Mouse (Mus musculus): ENCODE data around the gene Ly6g6d. TPM values are rescaled to one million over a fixed set of nuclear protein-coding genes. Genes with fewer than 3 reads are reported as not detected.

Gene Ly6g6d
- polyA plus RNA-seq, 1 experiment from 2014 or later: 2.7 TPM

DNA sequence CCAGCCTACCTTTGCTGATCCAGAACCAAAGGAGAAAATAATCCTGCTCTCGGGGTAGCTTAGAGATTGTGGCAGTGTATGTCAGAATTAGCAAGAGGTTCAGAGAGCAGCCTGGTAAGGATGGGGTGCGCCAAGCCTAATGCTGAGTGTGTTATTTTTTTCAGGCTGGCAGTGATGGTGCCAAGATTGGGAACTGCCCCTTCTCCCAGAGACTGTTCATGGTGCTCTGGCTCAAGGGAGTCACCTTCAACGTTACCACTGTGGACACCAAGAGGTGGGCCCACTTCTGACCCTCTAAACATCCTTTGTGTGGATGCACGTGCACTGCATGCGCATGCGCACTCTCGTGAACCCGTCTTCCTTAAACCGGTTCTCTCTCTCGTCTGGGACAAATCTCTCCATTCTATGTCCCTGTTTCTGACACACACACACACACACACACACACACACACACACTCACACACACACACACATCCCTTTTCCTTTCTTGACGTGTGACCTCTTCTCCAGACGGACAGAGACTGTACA is 25.5 kb downstream of the Ly6g6d start:
- peaks cover 24% of the 10 kb centered on the region for H3K4me1 ChIP-seq (ENCODE audit: insufficient read depth)
- DNase-seq: no peak
- no peaks in the 10 kb centered on the region for H3K9me3 ChIP-seq (ENCODE audit: low read depth, low read length)
- peak overlapping the region; percentile 99 for H3K27ac ChIP-seq (ENCODE audit: low read depth)
- H3K36me3 ChIP-seq (ENCODE audit: insufficient read depth): peaks cover 52% of the 10 kb centered on the region
- H3K4me2 ChIP-seq: peak overlapping the region; percentile 92
- peak overlapping the region; percentile 87 for H3K9ac ChIP-seq
- TF ChIP-seq CTCF (IDR thresholded peaks at IDR 0.05; ENCODE audit: low read depth): no peak
- 71% methylated on average over 12 of the region's 12 CpGs for WGBS
- H3K27me3 ChIP-seq (ENCODE audit: insufficient read depth, low read length): no peaks in the 10 kb centered on the region
- peak overlapping the region; percentile 54 for H3K4me3 ChIP-seq (ENCODE audit: low read depth, low read length)
- no peak for ATAC-seq (ENCODE audit: insufficient read depth)

DNA sequence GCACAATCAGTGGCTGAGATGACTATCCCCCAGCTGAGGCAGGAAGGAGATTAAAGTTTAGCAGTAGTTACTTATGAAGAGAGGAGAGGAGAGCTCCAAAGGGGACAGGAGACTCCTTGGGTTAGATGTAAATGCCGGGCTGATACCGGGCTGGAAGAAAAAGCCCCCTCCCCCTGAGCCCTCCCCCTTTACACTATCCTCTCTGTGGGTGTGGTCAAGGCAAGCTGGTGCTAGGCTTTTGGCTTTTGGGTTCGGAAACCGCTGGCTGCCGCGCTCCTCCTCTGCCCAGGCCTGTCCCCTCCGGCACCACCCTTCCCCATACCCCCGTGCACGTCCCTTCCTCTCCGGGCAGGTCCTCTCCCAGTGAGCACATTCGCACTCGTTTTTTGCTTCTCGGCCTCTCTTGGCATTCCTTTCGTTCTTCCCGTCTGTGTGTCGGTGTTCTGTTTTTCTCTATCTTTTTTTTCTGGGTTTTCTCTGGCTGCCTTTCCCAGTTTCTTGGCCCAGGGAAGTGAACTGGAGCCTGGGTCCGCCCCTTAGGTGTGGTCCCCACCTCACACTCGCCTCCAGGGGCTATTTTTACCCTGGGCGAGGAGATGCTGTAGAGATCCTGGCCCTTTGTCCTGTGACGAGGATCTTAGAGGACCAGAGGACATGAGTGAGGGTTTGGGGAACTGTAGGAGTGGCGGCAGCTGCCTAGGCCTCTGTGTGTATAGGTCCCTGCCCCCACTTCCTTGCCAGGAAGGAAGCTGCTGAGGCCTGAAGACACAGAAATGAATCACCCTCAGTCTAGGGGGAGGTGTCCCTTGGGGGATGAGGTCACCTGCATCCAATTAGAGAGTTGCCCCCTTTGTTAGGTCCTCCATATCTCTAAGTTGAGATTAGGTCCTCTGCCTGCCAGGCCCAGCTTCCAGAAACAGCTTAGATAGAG is 26.4 kb downstream of the Ly6g6d start:
- H3K36me3 ChIP-seq (ENCODE audit: insufficient read depth): peaks cover 44% of the 10 kb centered on the region
- peaks cover 29% of the 10 kb centered on the region for H3K4me1 ChIP-seq (ENCODE audit: insufficient read depth)
- no peaks in the 10 kb centered on the region for H3K9me3 ChIP-seq (ENCODE audit: low read depth, low read length)
- peak overlapping the region; percentile 92 for H3K4me2 ChIP-seq
- peak overlapping the region; percentile 99 for H3K27ac ChIP-seq (ENCODE audit: low read depth)
- H3K9ac ChIP-seq: peak overlapping the region; percentile 87
- under 1% methylated on average over 21 of the region's 21 CpGs for WGBS
- H3K4me3 ChIP-seq (ENCODE audit: low read depth, low read length): peak overlapping the region; percentile 54
- DNase-seq: peak; percentile 84
- TF ChIP-seq CTCF (IDR thresholded peaks at IDR 0.05; ENCODE audit: low read depth): no peak
- no peaks in the 10 kb centered on the region for H3K27me3 ChIP-seq (ENCODE audit: insufficient read depth, low read length)
- ATAC-seq (ENCODE audit: insufficient read depth): peak; percentile 54

DNA sequence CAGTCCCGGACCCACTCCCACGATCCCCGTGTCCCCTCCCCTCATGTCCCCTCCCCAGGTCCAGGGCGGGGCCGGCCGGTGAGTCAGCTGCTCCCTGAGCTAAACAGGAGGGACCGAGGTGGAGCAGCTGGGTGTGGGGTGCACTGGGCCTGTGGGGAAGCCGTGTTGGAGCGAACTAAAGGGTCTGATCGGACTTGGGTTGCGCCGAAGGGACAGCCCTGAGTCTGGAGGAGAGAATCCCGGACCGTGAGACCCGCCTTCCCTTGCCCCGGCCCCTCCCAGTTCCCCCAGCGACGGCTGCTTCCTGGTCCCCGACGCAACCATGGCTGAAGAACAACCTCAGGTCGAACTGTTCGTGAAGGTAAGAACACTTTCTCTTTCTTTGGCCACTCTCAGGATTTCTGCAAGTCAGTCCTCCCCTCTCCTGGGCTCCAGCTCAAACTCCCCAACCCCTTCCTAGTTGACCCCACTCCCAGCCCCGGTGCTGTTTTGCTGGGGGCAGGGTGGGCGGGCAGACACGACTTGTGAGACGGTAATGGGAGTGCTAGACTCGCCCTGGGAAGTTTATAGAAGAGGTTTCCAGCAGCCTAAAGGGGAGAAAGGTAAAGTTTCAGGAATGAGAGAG is 27.6 kb downstream of the Ly6g6d start:
- no peak for TF ChIP-seq CTCF (IDR thresholded peaks at IDR 0.05; ENCODE audit: low read depth)
- H3K4me3 ChIP-seq (ENCODE audit: low read depth, low read length): peak overlapping the region; percentile 54
- no peaks in the 10 kb centered on the region for H3K9me3 ChIP-seq (ENCODE audit: low read depth, low read length)
- H3K4me2 ChIP-seq: peak overlapping the region; percentile 92
- peak; percentile 41 for ATAC-seq (ENCODE audit: insufficient read depth)
- under 1% methylated on average over 27 of the region's 27 CpGs for WGBS
- H3K27ac ChIP-seq (ENCODE audit: low read depth): peak overlapping the region; percentile 99
- DNase-seq: peak; percentile 84
- no peaks in the 10 kb centered on the region for H3K27me3 ChIP-seq (ENCODE audit: insufficient read depth, low read length)
- peaks cover 32% of the 10 kb centered on the region for H3K36me3 ChIP-seq (ENCODE audit: insufficient read depth)
- peak overlapping the region; percentile 87 for H3K9ac ChIP-seq
- peaks cover 29% of the 10 kb centered on the region for H3K4me1 ChIP-seq (ENCODE audit: insufficient read depth)

DNA sequence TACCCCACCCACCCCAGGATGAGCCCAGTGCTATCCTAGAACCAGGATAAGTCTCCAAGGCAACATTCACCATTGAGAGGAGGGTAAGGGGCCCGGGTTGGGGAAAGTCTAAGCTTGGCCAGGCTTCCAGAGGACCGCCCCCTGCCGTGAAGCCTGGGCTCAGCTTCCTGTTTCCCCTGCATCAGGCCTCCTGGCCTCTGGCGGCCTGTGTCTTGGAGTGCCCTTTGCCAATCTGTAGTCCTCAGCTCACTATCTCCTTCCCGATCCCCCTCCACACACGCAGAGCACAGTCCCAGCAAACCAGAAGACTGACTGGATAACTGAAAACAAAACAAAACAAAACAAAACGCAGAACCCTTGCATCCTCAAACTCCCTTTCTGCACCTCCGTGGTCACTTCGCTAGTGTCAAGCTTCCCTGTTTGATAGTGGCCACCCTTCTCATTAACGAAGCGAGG is 28.3 kb downstream of the Ly6g6d start, which contains the start of gene Clic1:
Gene Clic1, plus strand, starts transcription at position 406 of the 456 bp plus-strand sequence.
- Histone ChIP-seq H3K27me3 (ENCODE audit: insufficient read depth, low read length) (no peaks in the 10 kb centered on the region), H3K4me3 (ENCODE audit: low read depth, low read length) (peak within 1 kb of the TSS; percentile 54), H3K4me1 (ENCODE audit: insufficient read depth) (peaks cover 29% of the 10 kb centered on the region), H3K27ac (ENCODE audit: low read depth) (peak within 1 kb of the TSS; percentile 99), H3K4me2 (peak within 1 kb of the TSS; percentile 92), H3K36me3 (ENCODE audit: insufficient read depth) (peaks cover 26% of the 10 kb centered on the region), H3K9ac (peak within 1 kb of the TSS; percentile 87), H3K9me3 (ENCODE audit: low read depth, low read length) (no peaks in the 10 kb centered on the region)
- peak; percentile 31 for ATAC-seq (ENCODE audit: insufficient read depth)
- TF ChIP-seq CTCF (IDR thresholded peaks at IDR 0.05; ENCODE audit: low read depth): peak; percentile 52
- WGBS: 1% methylated on average over 11 of the region's 11 CpGs
- DNase-seq: peak; percentile 93

DNA sequence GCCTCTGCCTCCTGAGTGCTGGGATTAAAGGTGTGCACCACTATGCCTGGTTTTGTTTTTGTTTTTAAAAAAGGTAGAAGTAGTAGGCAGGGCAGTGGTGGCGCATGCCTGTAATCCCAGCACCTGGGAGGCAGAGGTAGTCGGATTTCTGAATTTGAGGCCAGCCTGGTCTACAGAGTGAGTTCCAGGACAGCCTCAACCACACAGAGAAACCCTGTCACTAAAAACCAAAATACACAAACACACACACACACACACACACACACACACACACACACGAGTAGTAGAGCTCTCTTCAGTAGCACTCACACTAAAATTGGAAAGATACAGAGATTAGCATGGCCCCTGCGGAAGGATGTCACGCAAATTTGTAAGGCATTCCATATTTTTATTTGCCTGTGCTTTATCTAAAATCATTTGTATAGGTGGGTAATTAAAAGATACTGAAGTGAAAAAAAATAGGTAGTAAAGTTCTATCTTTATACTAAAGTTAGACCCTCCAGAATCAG is 28.9 kb downstream of the Ly6g6d start:
- WGBS: 63% methylated on average over 5 of the region's 5 CpGs
- Histone ChIP-seq H3K9ac (no peak overlapping the region), H3K4me1 (ENCODE audit: insufficient read depth) (peaks cover 29% of the 10 kb centered on the region), H3K27me3 (ENCODE audit: insufficient read depth, low read length) (no peaks in the 10 kb centered on the region), H3K4me3 (ENCODE audit: low read depth, low read length) (peak overlapping the region; percentile 54; the same call in 1 of the 2 replicates), H3K27ac (ENCODE audit: low read depth) (peak overlapping the region; percentile 99), H3K36me3 (ENCODE audit: insufficient read depth) (peaks cover 20% of the 10 kb centered on the region), H3K4me2 (peak overlapping the region; percentile 92), H3K9me3 (ENCODE audit: low read depth, low read length) (no peaks in the 10 kb centered on the region)
- DNase-seq (no peak), ATAC-seq (ENCODE audit: insufficient read depth) (no peak)
- TF ChIP-seq CTCF (IDR thresholded peaks at IDR 0.05; ENCODE audit: low read depth): no peak

DNA sequence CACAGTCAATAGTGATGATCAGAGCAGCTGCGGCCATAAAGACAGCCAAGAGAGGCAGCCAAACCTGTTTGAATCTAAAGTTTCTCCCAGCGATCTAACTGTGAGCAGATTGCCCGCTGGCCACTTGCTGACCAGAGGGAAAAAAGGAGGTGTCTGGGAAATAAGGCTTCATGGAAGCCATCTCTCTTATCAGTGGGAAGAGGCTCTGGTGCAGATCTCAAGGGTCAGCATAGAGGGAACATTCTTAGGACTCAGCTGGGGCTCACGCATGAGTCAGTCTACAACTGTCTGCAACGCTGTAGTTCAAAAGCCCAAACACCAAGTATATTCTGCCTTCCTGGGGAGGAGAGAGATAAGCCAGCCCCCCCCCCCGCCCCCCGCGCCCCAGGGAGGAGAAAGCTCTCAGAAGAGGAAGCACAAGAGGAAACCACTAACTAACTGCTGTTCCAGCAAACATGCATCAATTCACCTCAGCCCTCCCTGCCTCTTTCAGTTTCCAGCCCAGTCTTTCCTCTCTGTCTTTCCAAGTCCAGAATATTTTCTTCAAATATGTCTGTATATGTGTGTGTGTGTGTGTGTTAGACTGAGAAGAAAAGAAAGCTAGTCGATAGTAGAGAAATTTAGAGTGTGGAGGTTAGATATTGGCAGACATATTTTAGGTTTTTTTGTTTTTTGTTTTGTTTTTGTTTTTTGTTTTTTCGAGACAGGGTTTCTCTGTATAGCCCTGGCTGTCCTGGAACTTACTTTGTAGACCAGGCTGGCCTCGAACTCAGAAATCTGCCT is 29.5 kb downstream of the Ly6g6d start:
- ATAC-seq (ENCODE audit: insufficient read depth): no peak
- TF ChIP-seq CTCF (IDR thresholded peaks at IDR 0.05; ENCODE audit: low read depth): no peak
- Histone ChIP-seq H3K36me3 (ENCODE audit: insufficient read depth) (peaks cover 13% of the 10 kb centered on the region), H3K4me3 (ENCODE audit: low read depth, low read length) (no peak overlapping the region), H3K4me1 (ENCODE audit: insufficient read depth) (peaks cover 29% of the 10 kb centered on the region), H3K27ac (ENCODE audit: low read depth) (peak overlapping the region; percentile 99), H3K9ac (peak overlapping the region; percentile 6; the same call in 1 of the 2 replicates), H3K27me3 (ENCODE audit: insufficient read depth, low read length) (no peaks in the 10 kb centered on the region), H3K9me3 (ENCODE audit: low read depth, low read length) (no peaks in the 10 kb centered on the region), H3K4me2 (peak overlapping the region; percentile 99)
- 23% methylated on average over 11 of the region's 11 CpGs for WGBS
- DNase-seq: peak; percentile 46

Data from lung, embryonic 14.5 days (tissue).